Mouse (Mus musculus): ENCODE measurements around the gene 4930404H24Rik. TPM values are rescaled to one million over a fixed set of nuclear protein-coding genes. Genes with fewer than 3 reads are reported as not detected.

Gene 4930404H24Rik
- polyA plus RNA-seq, 1 experiment from 2014 or later, result not detected

DNA sequence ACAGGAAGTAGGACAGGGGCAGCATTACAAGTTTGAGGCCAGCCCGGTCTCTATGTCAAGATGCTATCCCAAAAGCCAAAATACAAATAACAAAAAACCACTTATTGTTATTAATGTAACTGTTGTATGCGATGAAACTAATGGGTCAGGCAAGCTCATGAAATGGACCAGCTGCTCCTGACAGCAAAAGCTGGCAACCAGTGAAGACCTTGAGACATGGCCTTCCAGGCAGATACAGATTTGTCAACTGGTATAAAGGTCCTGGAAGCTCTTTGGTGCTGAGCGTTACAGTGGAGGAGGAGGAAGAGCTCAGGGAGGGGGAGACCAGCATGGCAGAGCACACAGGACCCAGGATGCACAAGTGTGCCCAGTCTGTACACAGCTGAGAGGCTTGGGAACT is 44.9 kb upstream of the 4930404H24Rik start:
- H3K4me1 ChIP-seq (ENCODE audit: control insufficient read depth in 2 of 2, insufficient read depth in 2 of 2, low read length in 2 of 2), result peaks cover 1 to 22% of the 10 kb centered on the region in 2 experiments; a peak in 2 of 4 replicates
- ATAC-seq (ENCODE audit: insufficient number of reproducible peaks, insufficient read depth, low FRiP score, low read depth), result no peak
- no peak overlapping the region for H3K27ac ChIP-seq (replicated peaks in 1 of 2; ENCODE audit: control insufficient read depth in 1 of 2, insufficient read depth in 1 of 2, low read depth in 2 of 2, low read length in 2 of 2)
- H3K4me3 ChIP-seq (ENCODE audit: control insufficient read depth in 1 of 2, insufficient read depth in 1 of 2, low read depth in 1 of 2, low read length in 2 of 2), result no peak overlapping the region
- H3K27me3 ChIP-seq (ENCODE audit: control insufficient read depth, insufficient read depth, low read length), result no peaks in the 10 kb centered on the region
- H3K4me2 ChIP-seq (ENCODE audit: low read length), result no peak overlapping the region
- H3K9me3 ChIP-seq (ENCODE audit: control insufficient read depth, low read length), result no peaks in the 10 kb centered on the region
- 85% methylated on average over 3 of the region's 3 CpGs for WGBS
- no peaks in the 10 kb centered on the region for H3K36me3 ChIP-seq (ENCODE audit: control insufficient read depth, insufficient read depth, low read length)
- H3K9ac ChIP-seq (ENCODE audit: low read length), result no peak overlapping the region

GRCm38 (mm10) chr2:153448519-153448918 is 44.1 kb upstream of the 4930404H24Rik start:
- Histone ChIP-seq H3K27me3 (ENCODE audit: control insufficient read depth, insufficient read depth, low read length) (no peaks in the 10 kb centered on the region), H3K4me2 (ENCODE audit: low read length) (no peak overlapping the region), H3K27ac (replicated peaks in 1 of 2; ENCODE audit: control insufficient read depth in 1 of 2, insufficient read depth in 1 of 2, low read depth in 2 of 2, low read length in 2 of 2) (no peak overlapping the region), H3K9ac (ENCODE audit: low read length) (no peak overlapping the region), H3K4me3 (ENCODE audit: control insufficient read depth in 1 of 2, insufficient read depth in 1 of 2, low read depth in 1 of 2, low read length in 2 of 2) (no peak overlapping the region), H3K36me3 (ENCODE audit: control insufficient read depth, insufficient read depth, low read length) (no peaks in the 10 kb centered on the region), H3K4me1 (ENCODE audit: control insufficient read depth in 2 of 2, insufficient read depth in 2 of 2, low read length in 2 of 2) (peaks cover 0 to 14% of the 10 kb centered on the region in 2 experiments; a peak in 2 of 4 replicates), H3K9me3 (ENCODE audit: control insufficient read depth, low read length) (no peaks in the 10 kb centered on the region)
- WGBS, result 86% methylated on average over 6 of the region's 6 CpGs
- ATAC-seq (ENCODE audit: insufficient number of reproducible peaks, insufficient read depth, low FRiP score, low read depth), result no peak

DNA sequence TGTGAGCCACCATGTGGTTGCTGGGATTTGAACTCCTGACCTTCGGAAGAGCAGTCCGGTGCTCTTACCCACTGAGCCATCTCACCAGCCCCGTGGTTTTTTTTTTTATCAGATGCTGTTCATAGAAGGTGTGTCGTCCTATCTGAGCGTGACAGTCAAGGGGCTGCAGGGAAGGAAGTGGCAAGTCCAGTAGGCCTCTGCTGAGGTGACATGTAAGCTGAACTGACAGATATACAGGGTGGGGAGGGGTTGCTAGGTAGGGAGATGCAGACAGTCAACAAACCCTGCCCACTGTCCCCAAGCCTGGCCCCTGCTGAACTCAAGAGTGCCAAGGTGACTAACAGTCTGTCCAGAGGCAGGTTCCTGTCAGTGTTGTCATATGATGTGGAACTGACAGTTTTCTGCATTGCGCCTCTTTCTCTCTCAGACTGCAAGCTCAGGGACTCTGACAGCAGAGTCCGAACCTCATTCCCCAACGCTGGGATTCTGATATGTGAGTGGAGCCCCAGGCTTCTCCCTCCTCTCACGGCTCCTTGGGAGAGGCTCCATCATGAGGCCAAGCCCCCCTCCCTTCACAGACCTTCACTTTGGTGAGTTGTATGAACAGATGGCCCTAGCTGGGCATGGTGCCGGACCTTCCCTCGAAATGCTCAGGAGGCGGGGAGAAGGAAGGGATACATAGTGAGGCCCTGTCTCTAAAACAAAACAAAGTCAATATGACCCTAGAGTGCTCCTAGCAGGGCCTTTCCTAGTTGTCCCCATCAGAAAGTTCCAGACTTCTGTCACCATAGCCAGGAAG is 38.4 kb upstream of the 4930404H24Rik start:
- Histone ChIP-seq H3K36me3 (ENCODE audit: control insufficient read depth, insufficient read depth, low read length) (no peaks in the 10 kb centered on the region), H3K4me3 (ENCODE audit: control insufficient read depth in 1 of 2, insufficient read depth in 1 of 2, low read depth in 1 of 2, low read length in 2 of 2) (no peak overlapping the region), H3K27ac (replicated peaks in 1 of 2; ENCODE audit: control insufficient read depth in 1 of 2, insufficient read depth in 1 of 2, low read depth in 2 of 2, low read length in 2 of 2) (no peak overlapping the region; a peak in 1 of 4 replicates), H3K4me1 (ENCODE audit: control insufficient read depth in 2 of 2, insufficient read depth in 2 of 2, low read length in 2 of 2) (peaks cover 32 to 41% of the 10 kb centered on the region in 2 experiments), H3K9me3 (ENCODE audit: control insufficient read depth, low read length) (no peaks in the 10 kb centered on the region), H3K27me3 (ENCODE audit: control insufficient read depth, insufficient read depth, low read length) (no peaks in the 10 kb centered on the region), H3K4me2 (ENCODE audit: low read length) (no peak overlapping the region), H3K9ac (ENCODE audit: low read length) (no peak overlapping the region)
- peak; percentile 42; the same call in 1 of the 2 replicates for ATAC-seq (ENCODE audit: insufficient number of reproducible peaks, insufficient read depth, low FRiP score, low read depth)
- 41% methylated on average over 12 of the region's 12 CpGs for WGBS

DNA sequence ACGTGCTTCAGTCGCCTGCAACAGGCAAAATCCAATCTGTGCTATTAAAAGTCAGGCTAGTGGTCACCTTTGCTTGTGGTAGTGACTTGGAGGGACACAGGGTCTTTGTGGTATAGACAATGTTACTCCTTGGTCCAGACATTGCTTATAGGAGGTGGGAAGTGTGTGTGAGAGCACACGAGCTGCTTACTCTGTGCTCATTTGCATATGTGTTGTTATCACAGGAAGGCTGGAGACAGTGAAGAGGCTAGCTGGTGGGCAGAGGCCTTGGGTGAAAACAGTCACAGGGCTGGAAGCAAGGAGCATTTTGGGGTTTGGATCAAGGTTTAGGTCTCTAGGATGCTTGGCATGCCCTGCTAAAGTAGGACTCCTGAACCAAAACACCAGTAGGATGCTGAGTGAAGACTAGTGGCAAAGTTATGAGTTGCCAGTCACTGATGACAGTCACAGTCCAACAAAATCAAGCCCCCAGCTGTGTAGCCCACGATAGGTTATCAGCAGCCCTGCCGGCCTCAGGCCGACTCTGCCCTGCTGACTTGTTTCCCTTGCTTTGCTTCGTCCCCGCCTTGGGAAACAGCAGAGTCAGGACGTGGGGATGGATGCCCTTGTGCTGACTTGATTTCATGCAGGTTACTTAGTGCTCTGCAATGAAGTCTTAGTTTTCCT is 37.6 kb upstream of the 4930404H24Rik start:
- Histone ChIP-seq H3K27ac (replicated peaks in 1 of 2; ENCODE audit: control insufficient read depth in 1 of 2, insufficient read depth in 1 of 2, low read depth in 2 of 2, low read length in 2 of 2) (no peak overlapping the region; a peak in 1 of 4 replicates), H3K9ac (ENCODE audit: low read length) (no peak overlapping the region), H3K9me3 (ENCODE audit: control insufficient read depth, low read length) (no peaks in the 10 kb centered on the region), H3K27me3 (ENCODE audit: control insufficient read depth, insufficient read depth, low read length) (no peaks in the 10 kb centered on the region), H3K4me1 (ENCODE audit: control insufficient read depth in 2 of 2, insufficient read depth in 2 of 2, low read length in 2 of 2) (peaks cover 34 to 42% of the 10 kb centered on the region in 2 experiments), H3K4me2 (ENCODE audit: low read length) (no peak overlapping the region), H3K36me3 (ENCODE audit: control insufficient read depth, insufficient read depth, low read length) (no peaks in the 10 kb centered on the region), H3K4me3 (ENCODE audit: control insufficient read depth in 1 of 2, insufficient read depth in 1 of 2, low read depth in 1 of 2, low read length in 2 of 2) (no peak overlapping the region)
- ATAC-seq (ENCODE audit: insufficient number of reproducible peaks, insufficient read depth, low FRiP score, low read depth), result no peak
- 24% methylated on average over 9 of the region's 9 CpGs for WGBS

DNA sequence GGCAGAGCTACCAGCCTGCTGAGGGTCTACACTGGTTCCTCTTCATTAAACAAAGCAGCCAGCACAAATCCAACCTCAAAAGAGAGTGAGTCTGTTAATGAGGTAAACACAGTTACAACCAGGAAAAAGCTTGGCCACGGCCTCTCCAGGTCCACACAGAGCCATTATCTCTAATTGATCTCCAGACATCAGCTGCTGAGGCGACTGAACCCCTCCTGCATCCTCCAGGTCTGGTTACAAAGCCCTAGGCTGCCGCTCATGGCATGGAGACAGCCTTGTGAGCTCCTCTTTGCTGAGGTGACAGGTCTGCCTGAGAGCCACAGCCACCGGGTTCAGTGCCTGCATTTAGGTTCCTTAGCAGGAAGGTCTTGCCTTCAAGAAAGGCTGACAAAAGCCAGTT is 35.1 kb upstream of the 4930404H24Rik start:
- peak overlapping the region; percentile 68 to 83; a peak in 3 of 4 replicates for H3K27ac ChIP-seq (replicated peaks in 1 of 2; ENCODE audit: control insufficient read depth in 1 of 2, insufficient read depth in 1 of 2, low read depth in 2 of 2, low read length in 2 of 2)
- H3K9me3 ChIP-seq (ENCODE audit: control insufficient read depth, low read length), result no peaks in the 10 kb centered on the region
- no peaks in the 10 kb centered on the region for H3K27me3 ChIP-seq (ENCODE audit: control insufficient read depth, insufficient read depth, low read length)
- H3K4me3 ChIP-seq (ENCODE audit: control insufficient read depth in 1 of 2, insufficient read depth in 1 of 2, low read depth in 1 of 2, low read length in 2 of 2), result no peak overlapping the region
- H3K36me3 ChIP-seq (ENCODE audit: control insufficient read depth, insufficient read depth, low read length), result no peaks in the 10 kb centered on the region
- no peak overlapping the region for H3K9ac ChIP-seq (ENCODE audit: low read length)
- H3K4me2 ChIP-seq (ENCODE audit: low read length), result no peak overlapping the region
- H3K4me1 ChIP-seq (ENCODE audit: control insufficient read depth in 2 of 2, insufficient read depth in 2 of 2, low read length in 2 of 2), result peaks cover 37 to 45% of the 10 kb centered on the region in 2 experiments
- no peak for ATAC-seq (ENCODE audit: insufficient number of reproducible peaks, insufficient read depth, low FRiP score, low read depth)
- 28% methylated on average over 4 of the region's 4 CpGs for whole genome bisulfite sequencing

DNA sequence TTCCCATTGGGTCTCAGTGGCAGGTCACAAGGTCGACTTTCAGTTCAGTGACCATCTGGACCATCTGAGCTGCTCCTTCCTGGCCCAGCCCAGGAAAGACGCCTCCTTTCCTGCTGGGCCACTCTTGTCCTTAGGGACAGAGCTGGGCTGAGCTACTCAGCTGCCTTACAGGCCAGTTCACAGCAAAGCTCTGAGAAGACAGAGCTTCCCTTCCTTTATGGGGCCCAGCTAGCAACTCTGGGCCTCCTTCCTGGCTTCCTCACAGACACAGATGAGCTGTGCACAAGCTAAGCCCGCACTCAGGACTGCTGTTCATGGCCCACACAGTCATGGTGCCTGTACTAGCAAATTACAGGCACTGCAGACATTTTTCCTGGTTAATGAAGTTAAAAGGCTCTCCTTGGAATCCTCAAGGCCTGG is 34.6 kb upstream of the 4930404H24Rik start:
- no peaks in the 10 kb centered on the region; the same call in 1 of the 2 replicates for H3K36me3 ChIP-seq (ENCODE audit: control insufficient read depth, insufficient read depth, low read length)
- H3K27me3 ChIP-seq (ENCODE audit: control insufficient read depth, insufficient read depth, low read length), result no peaks in the 10 kb centered on the region
- H3K9ac ChIP-seq (ENCODE audit: low read length), result peak overlapping the region; percentile 6; the same call in 1 of the 2 replicates
- H3K4me2 ChIP-seq (ENCODE audit: low read length), result no peak overlapping the region
- 0 out of 2 replicates have a peak, but pooled peaks have one; percentile 26 for ATAC-seq (ENCODE audit: insufficient number of reproducible peaks, insufficient read depth, low FRiP score, low read depth)
- WGBS, result 48% methylated on average over 3 of the region's 3 CpGs
- peak overlapping the region; percentile 68 to 83 for H3K27ac ChIP-seq (replicated peaks in 1 of 2; ENCODE audit: control insufficient read depth in 1 of 2, insufficient read depth in 1 of 2, low read depth in 2 of 2, low read length in 2 of 2)
- no peak overlapping the region for H3K4me3 ChIP-seq (ENCODE audit: control insufficient read depth in 1 of 2, insufficient read depth in 1 of 2, low read depth in 1 of 2, low read length in 2 of 2)
- H3K9me3 ChIP-seq (ENCODE audit: control insufficient read depth, low read length), result no peaks in the 10 kb centered on the region
- H3K4me1 ChIP-seq (ENCODE audit: control insufficient read depth in 2 of 2, insufficient read depth in 2 of 2, low read length in 2 of 2), result peaks cover 37 to 45% of the 10 kb centered on the region in 2 experiments

GRCm38 (mm10) chr2:153463257-153463656 is 29.3 kb upstream of the 4930404H24Rik start:
- Histone ChIP-seq H3K4me1 (ENCODE audit: control insufficient read depth in 2 of 2, insufficient read depth in 2 of 2, low read length in 2 of 2) (peaks cover 13% of the 10 kb centered on the region in 2 experiments; a peak in 3 of 4 replicates), H3K27me3 (ENCODE audit: control insufficient read depth, insufficient read depth, low read length) (no peaks in the 10 kb centered on the region), H3K27ac (replicated peaks in 1 of 2; ENCODE audit: control insufficient read depth in 1 of 2, insufficient read depth in 1 of 2, low read depth in 2 of 2, low read length in 2 of 2) (no peak overlapping the region), H3K36me3 (ENCODE audit: control insufficient read depth, insufficient read depth, low read length) (peaks cover 4% of the 10 kb centered on the region; the same call in 1 of the 2 replicates), H3K4me3 (ENCODE audit: control insufficient read depth in 1 of 2, insufficient read depth in 1 of 2, low read depth in 1 of 2, low read length in 2 of 2) (no peak overlapping the region), H3K9ac (ENCODE audit: low read length) (no peak overlapping the region), H3K4me2 (ENCODE audit: low read length) (no peak overlapping the region), H3K9me3 (ENCODE audit: control insufficient read depth, low read length) (peaks cover 4% of the 10 kb centered on the region; the same call in 1 of the 2 replicates)
- WGBS, result 81% methylated on average over 3 of the region's 3 CpGs
- ATAC-seq (ENCODE audit: insufficient number of reproducible peaks, insufficient read depth, low FRiP score, low read depth), result no peak
